Mouse (Mus musculus) gastrocnemius, postnatal 36 days (tissue): ENCODE results near the gene Slc25a43. TPM values are rescaled to one million over a fixed set of nuclear protein-coding genes. Genes with fewer than 3 reads are reported as not detected.

ENCODE experiments used
- DNase-seq, 2 experiments: peaks; one replicate each; pipeline ENCODE4 v3.0.0; 2022
- intact Hi-C: fragments of 180-260 bp; cut with DNase I; formaldehyde crosslinking; loops from one replicate; pipeline ENCODE4 v1.15.1; 2025
- long read RNA-seq, 2 experiments: library from polyadenylated mRNA; stranded (forward); transcript quantifications; one replicate each; pipeline ENCODE4 v2.0.0; 2021
- total RNA-seq, 2 experiments: library from RNA; stranded (reverse); gene quantifications; 2 replicates each; pipeline ENCODE4 v1.2.3; 2021

Gene Slc25a43
- total RNA-seq, result under 1 TPM in 1 of 2 experiments, not detected in 1; 0.22 TPM
- long read RNA-seq, experiment 1, result 0 reads
- long read RNA-seq, experiment 2, result 0 reads

- DNase-seq, result peak in 1 of 2 experiments; percentile 12
- intact Hi-C loops, result no loop called here
Measured at GRCm38 (mm10) chrX:36743503-36744101, at the start of gene Slc25a43. Gene Slc25a43, plus strand, starts transcription at chrX:36743659.

GRCm38 (mm10) chrX:36740124-36740951 lies 3.1 kb upstream of the Slc25a43 start:
- intact Hi-C loops, result no loop called here
- DNase-seq, result no peak

- DNase-seq, result no peak
- intact Hi-C loops, result no loop called here
Measured at GRCm38 (mm10) chrX:36741278-36741677, 2.2 kb upstream of the Slc25a43 start.

GRCm38 (mm10) chrX:36742744-36743143 lies 715 bp upstream of the Slc25a43 start:
- intact Hi-C loops, result no loop called here
- no peak for DNase-seq

GRCm38 (mm10) chrX:36744735-36745134 lies 1.3 kb downstream of the Slc25a43 start:
- intact Hi-C loops, result no loop called here
- DNase-seq, result no peak

GRCm38 (mm10) chrX:36745333-36745732 lies 1.9 kb downstream of the Slc25a43 start:
- intact Hi-C loops, result no loop called here

GRCm38 (mm10) chrX:36746789-36747188 lies 3.3 kb downstream of the Slc25a43 start:
- intact Hi-C loops, result no loop called here
- DNase-seq, result no peak

More at GRCm38 (mm10) chrX:36745333-36745732, 1.9 kb downstream of the Slc25a43 start:
- no peak for DNase-seq

GRCm38 (mm10) chrX:36748573-36748972 lies 5.1 kb downstream of the Slc25a43 start:
- intact Hi-C loops, result no loop called here
- DNase-seq, result no peak

- intact Hi-C loops, result no loop called here
- no peak for DNase-seq
Measured at GRCm38 (mm10) chrX:36749281-36749785, 5.9 kb downstream of the Slc25a43 start.

GRCm38 (mm10) chrX:36750591-36750990 lies 7.1 kb downstream of the Slc25a43 start:
- no peak for DNase-seq
- intact Hi-C loops, result no loop called here

GRCm38 (mm10) chrX:36752586-36752985 lies 9.1 kb downstream of the Slc25a43 start:
- intact Hi-C loops, result no loop called here
- no peak for DNase-seq

- DNase-seq, result no peak
- intact Hi-C loops, result no loop called here
Measured at GRCm38 (mm10) chrX:36757796-36758472, 14.5 kb downstream of the Slc25a43 start.

GRCm38 (mm10) chrX:36758566-36758965 lies 15.1 kb downstream of the Slc25a43 start:
- intact Hi-C loops, result no loop called here
- DNase-seq, result no peak

- DNase-seq, result peak in 1 of 2 experiments; percentile 15
- intact Hi-C loops, result loop anchor here (2.0 to 10.0 kb wide), 2 partner anchors 56 to 144 kb away; partner anchors contain the start of gene Nkrf
Measured at GRCm38 (mm10) chrX:36760946-36761635, 17.6 kb downstream of the Slc25a43 start.

GRCm38 (mm10) chrX:36762289-36762688 lies 18.8 kb downstream of the Slc25a43 start:
- intact Hi-C loops, result loop anchor here (10.0 kb wide), 1 partner anchor 143 kb away; the partner anchor contains the start of gene Nkrf
- no peak for DNase-seq

GRCm38 (mm10) chrX:36762894-36763293 lies 19.4 kb downstream of the Slc25a43 start:
- DNase-seq, result no peak
- intact Hi-C loops, result loop anchor here (10.0 kb wide), 1 partner anchor 142 kb away; the partner anchor contains the start of gene Nkrf

GRCm38 (mm10) chrX:36763298-36763933 lies 20.0 kb downstream of the Slc25a43 start:
- intact Hi-C loops, result loop anchor here (10.0 kb wide), 1 partner anchor 141 kb away; the partner anchor contains the start of gene Nkrf

GRCm38 (mm10) chrX:36763934-36764317 lies 20.5 kb downstream of the Slc25a43 start:
- no peak for DNase-seq
- intact Hi-C loops, result loop anchor here (10.0 kb wide), 1 partner anchor 141 kb away; the partner anchor contains the start of gene Nkrf

More at GRCm38 (mm10) chrX:36763298-36763933, 20.0 kb downstream of the Slc25a43 start:
- DNase-seq, result no peak

- intact Hi-C loops, result loop anchor here (10.0 kb wide), 1 partner anchor 137 kb away; the partner anchor contains the start of gene Nkrf
- no peak for DNase-seq
Measured at GRCm38 (mm10) chrX:36767386-36767785, 23.9 kb downstream of the Slc25a43 start.
